Mouse (Mus musculus): ENCODE results near the gene Pcgf1. TPM values are rescaled to one million over a fixed set of nuclear protein-coding genes. Genes with fewer than 3 reads are reported as not detected.

Pcgf1 gene
- 1 to 10 TPM; 8.2 to 8.7 TPM for total RNA-seq (2021)
- long read RNA-seq, experiment 1, partial matches to known transcripts: 0 of 2 reads
- long read RNA-seq, experiment 1, other reads (novel, unspliced or antisense): 0 of 2 reads
- long read RNA-seq, experiment 2, partial matches to known transcripts: 4 of 7 reads
- long read RNA-seq, experiment 2, other reads (novel, unspliced or antisense): 0 of 7 reads

- Histone ChIP-seq H3K4me3 (peak within 1 kb of the TSS; percentile 88), H3K27ac (peak within 1 kb of the TSS; percentile 99)
- intact Hi-C loops (cut with DNase I): loop anchor here (1.0 to 2.0 kb wide), 2 partner anchors 23 to 80 kb away; partner anchors contain the start of genes Aup1 and Htra2
- no peak for DNase-seq
- no peak for TF ChIP-seq CTCF (IDR thresholded peaks at IDR 0.05)
Observed at GRCm38 (mm10) chr6:83077630-83078323, at the start of gene Pcgf1. TSS of gene Pcgf1 (plus strand) at chr6:83077869.

DNA sequence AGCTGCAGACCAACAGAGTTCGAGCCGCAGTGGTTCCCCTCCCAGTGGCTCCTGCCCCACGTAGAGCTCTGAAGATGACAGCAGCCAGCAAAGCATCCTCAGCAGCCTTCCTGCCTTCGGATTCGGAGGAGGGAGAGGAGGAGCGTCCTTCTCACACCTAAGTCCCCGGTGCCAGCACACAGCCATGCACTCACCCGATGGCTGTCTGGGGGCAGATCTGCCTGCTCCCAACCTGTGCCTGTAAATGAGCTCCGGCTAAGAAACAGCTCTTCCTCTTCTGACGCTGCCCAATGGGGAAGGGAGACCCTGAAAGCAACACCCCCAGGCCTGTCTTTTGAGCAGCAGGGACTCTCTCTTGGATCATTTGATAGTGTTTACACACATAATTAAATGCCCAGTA is 47.9 kb upstream of the Pcgf1 start:
- intact Hi-C loops (cut with DNase I): no loop called here
- H3K4me3 ChIP-seq: no peak overlapping the region
- DNase-seq: no peak
- H3K27ac ChIP-seq: peak overlapping the region; percentile 57
- no peak for TF ChIP-seq CTCF (IDR thresholded peaks at IDR 0.05)

DNA sequence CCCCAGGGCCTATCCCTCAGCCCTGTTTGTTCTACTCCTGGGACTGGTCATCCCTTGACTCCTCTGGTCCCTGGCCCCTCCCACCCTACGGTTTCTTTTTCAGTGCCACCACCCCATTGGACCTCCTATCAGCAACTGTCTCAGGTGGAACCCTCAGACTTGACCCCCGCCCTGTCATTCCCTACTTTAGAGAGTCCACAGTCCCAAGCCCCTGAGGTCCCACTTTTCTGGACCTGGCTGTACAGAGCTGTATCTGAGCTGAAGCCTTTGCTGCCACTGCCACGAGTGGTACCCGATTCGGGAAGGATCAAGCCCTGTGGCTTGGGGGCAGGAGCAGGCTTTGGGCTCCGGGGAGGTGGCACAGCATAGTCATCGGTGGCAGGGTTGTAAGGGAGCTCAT is 46.6 kb upstream of the Pcgf1 start:
- DNase-seq: no peak
- intact Hi-C loops (cut with DNase I): no loop called here
- Histone ChIP-seq H3K4me3 (peak overlapping the region; percentile 81), H3K27ac (peak overlapping the region; percentile 88)
- no peak for TF ChIP-seq CTCF (IDR thresholded peaks at IDR 0.05)

DNA sequence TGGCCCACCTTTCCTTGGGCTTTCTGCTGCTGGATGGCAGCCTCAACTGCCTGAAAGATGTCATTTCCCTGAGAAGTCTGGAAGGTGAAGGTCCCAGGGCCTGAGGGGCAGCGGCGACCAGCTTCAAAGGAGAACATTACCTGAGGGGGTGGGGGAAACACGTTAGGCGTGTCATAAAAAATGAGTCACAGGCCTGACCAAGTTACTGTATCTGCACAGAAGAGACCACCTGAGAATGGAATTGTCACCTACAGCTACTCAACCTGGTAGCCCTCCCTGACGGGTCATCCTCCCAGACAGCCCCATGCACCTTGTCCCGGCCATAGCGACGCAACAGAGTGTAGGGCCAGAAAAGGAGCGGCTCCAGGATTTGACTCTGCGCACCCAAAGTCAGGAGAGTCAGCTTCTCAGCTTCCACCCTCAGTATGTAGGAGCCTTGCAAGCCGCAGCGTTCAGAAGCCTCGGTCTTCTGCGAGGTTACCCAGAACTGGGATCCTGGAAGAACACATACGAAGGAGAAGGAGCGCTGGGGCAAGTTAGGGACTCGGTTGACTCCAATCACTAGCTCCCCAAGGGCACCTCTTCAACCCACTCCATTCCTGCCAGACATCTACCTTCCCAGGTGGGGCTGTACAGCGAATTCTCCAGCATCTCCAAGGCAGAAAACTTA is 45.6 kb upstream of the Pcgf1 start:
- intact Hi-C loops (cut with DNase I): no loop called here
- TF ChIP-seq CTCF (IDR thresholded peaks at IDR 0.05): no peak
- Histone ChIP-seq H3K4me3 (peak overlapping the region; percentile 81), H3K27ac (peak overlapping the region; percentile 88)
- no peak for DNase-seq

GRCm38 (mm10) chr6:83032769-83033191 is 44.9 kb upstream of the Pcgf1 start:
- Histone ChIP-seq H3K27ac (peak overlapping the region; percentile 88), H3K4me3 (peak overlapping the region; percentile 81)
- TF ChIP-seq CTCF (IDR thresholded peaks at IDR 0.05): no peak
- intact Hi-C loops (cut with DNase I): no loop called here
- peak; percentile 50 for DNase-seq

DNA sequence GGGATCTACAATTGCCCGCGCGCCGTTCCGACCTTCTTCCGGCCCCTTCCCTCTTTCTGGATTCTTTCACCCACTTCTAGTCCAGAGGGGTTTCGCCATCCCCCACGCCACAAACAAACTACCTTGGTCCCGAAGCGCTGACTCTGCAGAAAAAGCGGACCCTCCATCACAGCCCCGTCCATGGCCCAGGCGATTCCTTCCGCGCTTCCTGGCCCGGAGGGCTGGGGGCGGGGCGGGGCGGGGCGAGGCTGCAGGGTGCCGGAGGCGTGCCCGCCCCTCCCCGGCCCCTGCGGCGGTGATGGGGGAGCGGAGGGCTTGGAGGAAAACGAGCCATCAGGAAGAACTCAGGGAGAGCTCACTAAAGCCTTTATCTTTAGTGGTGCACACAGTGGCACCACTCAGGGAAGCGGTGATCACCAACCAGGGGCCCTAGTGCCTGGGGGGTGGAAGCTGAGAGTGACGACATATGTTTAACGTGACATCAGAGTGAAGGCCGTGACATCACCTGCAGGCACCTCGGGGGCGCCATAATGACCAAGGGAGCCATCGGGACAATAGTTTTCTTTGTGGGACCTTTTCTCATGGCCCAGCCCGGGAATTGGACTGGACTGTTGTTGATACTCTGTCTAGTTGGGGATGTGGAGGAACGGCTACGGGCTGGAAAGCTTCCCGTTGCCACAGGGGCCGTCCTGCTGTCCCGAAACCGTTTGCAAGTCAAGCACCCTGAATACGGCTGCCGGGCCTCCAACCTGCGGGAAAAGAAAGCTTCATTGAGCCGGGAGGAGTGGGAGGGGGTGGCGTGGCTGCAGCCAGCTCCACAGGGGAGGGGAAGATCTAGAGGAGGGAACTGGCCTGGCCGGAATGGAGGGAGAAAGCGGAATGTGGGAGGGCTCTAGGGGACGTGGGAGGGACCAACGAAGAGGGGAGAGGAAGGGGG is 44.2 kb upstream of the Pcgf1 start, which contains the start of the genes Dok1 and Loxl3:
Gene Dok1, minus strand, starts transcription at position 223 of the 937 bp plus-strand sequence.
Gene Loxl3, plus strand, starts transcription at position 925 of the 937 bp plus-strand sequence.
- DNase-seq: peak; percentile 82
- TF ChIP-seq CTCF (IDR thresholded peaks at IDR 0.05): no peak
- intact Hi-C loops (cut with DNase I): no loop called here
- Histone ChIP-seq H3K27ac (peak within 1 kb of the TSS; percentile 88), H3K4me3 (peak within 1 kb of the TSS; percentile 81)

- no peak for DNase-seq
- no peak for TF ChIP-seq CTCF (IDR thresholded peaks at IDR 0.05)
- Histone ChIP-seq H3K27ac (peak overlapping the region; percentile 88), H3K4me3 (peak overlapping the region; percentile 81)
- intact Hi-C loops (cut with DNase I): no loop called here
Observed at GRCm38 (mm10) chr6:83034463-83035055, 43.1 kb upstream of the Pcgf1 start.

GRCm38 (mm10) chr6:83037188-83037587 is 40.5 kb upstream of the Pcgf1 start:
- intact Hi-C loops (cut with DNase I): no loop called here

GRCm38 (mm10) chr6:83038496-83039012 is 39.1 kb upstream of the Pcgf1 start:
- intact Hi-C loops (cut with DNase I): no loop called here
- peak overlapping the region; percentile 46 for H3K27ac ChIP-seq
- DNase-seq: peak; percentile 93
- no peak for TF ChIP-seq CTCF (IDR thresholded peaks at IDR 0.05)
- peak overlapping the region; percentile 63 for H3K4me3 ChIP-seq

More at GRCm38 (mm10) chr6:83037188-83037587, 40.5 kb upstream of the Pcgf1 start:
- no peak for DNase-seq
- TF ChIP-seq CTCF (IDR thresholded peaks at IDR 0.05): no peak
- H3K4me3 ChIP-seq: no peak overlapping the region
- no peak overlapping the region for H3K27ac ChIP-seq

DNA sequence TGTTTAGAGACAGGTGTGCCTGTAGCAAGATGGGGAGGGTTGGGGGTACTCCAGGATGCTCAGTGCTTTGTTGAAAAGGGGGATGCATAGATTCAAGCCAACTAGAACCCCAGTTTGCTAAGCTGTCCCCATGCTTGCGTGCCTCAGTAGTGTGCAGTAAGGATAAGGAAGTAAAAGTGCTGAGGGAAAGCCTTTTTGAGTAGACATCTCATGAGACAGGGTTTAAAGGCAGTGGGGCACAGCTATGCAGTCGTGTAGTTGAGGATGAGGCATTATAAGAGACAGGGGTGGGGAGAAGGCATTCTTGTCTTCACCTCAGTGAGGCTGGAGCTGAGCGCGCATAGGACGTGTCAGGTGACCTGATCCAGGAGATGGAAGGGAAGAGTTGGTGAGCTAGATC is 37.1 kb upstream of the Pcgf1 start:
- Histone ChIP-seq H3K27ac (no peak overlapping the region), H3K4me3 (no peak overlapping the region)
- TF ChIP-seq CTCF (IDR thresholded peaks at IDR 0.05): no peak
- DNase-seq: no peak
- intact Hi-C loops (cut with DNase I): no loop called here

DNA sequence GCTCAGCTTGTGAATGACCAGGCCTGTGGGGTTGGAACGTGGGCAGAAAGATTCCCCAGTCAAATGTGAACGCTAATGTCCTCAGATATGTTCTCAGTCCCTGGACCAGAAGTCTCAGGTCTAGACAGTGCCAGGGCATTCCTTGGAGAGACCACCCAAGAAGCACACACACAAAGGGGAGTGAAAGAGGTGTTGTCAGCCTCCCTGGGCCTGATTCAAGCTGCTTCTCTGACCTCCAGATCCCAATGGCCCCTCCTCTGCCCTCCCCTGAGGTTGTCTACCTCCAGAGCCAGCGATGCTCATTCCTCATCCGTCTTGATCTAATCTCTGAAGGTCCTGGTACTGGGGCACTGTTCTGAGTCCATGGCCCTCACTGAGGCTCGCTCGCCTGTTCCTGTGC is 34.1 kb upstream of the Pcgf1 start:
- intact Hi-C loops (cut with DNase I): no loop called here
- peak overlapping the region; percentile 12; the same call in 1 of the 2 replicates for H3K27ac ChIP-seq

More for the DNA sequence above, 34.1 kb upstream of the Pcgf1 start:
- no peak for TF ChIP-seq CTCF (IDR thresholded peaks at IDR 0.05)
- no peak overlapping the region for H3K4me3 ChIP-seq
- no peak for DNase-seq

Measured in gastrocnemius, adult 2 months (tissue).